Mouse (Mus musculus): ENCODE measurements at regions not wholly inside any gene's neighbourhood (a gene's known extent, or its start where the extent isn't known, plus 50 kb on each side); places are given as distances from the start of the nearest gene placed in this dataset.

DNA sequence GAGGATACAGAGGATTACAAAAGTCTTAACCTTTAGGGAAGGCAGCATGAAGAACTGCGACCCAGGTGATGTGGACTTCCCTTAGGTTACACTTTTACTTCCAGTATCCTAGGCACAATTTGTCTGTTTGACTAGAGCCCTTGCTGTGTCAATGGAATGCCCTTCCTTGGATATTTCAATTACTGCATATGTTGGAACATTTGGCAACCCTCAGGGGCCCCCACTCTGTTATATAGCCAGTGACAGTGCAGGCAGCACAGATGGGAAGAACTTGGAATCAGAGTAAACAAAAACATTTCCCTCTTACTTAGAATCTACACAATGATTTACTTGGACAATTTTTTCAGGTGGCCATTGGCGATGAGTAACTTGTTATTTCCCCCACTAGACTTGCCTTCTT, 82.4 kb downstream of the Izumo3 start:
- DNase-seq: peak; percentile 7

DNA sequence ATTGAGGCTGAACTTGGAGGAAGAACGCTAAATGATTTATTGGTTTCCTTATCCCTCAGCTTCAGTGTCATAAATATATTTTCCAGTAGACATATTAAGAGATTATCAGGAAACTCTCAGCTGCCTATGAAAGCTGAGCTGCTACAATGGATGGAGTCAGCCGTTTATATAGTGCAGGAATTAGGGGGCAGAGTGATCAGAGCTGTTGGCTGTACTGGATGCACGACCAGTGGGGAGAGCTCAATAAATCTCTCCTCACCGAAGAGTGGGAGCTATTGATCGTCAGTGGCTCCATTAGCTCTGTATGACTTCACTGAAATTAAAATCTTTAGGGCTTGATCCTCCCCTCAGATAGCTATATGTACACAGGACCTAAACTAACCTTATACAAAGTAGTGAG, 86.1 kb downstream of the Izumo3 start:
- DNase-seq: no peak

DNA sequence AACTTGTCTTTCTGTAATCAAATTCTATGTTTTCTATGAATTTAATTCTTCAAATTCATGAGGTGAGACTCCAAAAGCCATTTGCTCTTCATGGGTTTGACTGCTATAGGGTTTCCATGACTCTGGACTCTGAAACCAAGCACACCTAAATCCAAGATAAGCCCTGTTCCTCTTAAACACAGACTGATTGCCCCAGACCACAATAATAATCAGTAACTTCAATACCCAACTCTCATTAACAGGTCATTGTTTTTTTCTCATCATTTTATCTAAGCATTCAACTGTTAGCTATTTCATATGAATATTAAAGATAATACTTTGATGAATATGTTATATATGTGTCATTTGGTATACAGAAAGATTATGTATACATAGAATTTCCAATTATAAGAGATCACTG, 92.1 kb downstream of the Izumo3 start:
- no peak for DNase-seq

DNA sequence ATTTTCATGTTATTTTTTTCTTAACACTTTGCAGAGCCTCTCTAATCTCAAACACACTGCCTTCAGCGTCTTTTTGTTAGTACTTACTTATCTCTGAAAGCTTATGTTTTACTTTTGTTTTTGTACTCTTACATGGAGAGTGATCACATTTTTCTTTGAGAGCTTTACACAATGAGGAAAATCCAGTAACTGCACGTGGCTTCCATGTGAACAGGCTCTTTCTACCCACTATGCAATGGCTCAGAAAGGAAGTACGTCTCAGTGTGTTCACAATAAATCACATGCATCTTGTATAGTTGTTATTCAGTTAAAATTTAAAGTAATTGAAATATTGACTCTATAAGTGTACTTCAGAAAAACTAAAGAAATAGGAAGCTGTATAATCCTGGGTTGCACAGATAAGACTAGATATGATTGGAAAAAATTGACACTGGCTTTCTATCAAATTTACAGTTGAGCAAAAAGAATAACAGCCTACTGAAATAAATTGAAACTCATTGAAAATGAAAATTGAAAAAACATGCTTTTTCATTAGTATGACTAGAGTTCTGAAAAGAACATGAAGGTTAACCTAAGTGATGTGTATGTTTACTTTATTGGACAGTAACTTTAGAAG, 122.4 kb downstream of the Izumo3 start:
- DNase-seq: no peak

DNA sequence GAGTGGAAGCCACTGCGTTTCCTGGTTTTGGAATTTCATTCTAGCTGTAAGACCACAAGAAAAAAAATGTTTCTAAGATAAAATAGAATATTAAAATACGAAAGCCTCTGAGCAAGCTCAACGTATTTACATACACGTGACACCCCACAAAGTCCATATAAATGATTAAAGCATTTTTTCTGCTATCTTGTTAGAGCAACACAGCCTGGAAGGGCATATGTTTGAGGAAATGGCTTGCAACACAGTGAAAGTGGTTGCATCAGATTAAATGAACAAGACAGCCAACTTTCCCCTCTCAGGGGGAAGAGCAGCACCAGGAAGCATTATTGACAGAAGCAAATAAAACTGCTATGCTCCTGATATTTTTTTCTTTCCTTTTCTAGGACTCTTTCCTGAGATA, 146.8 kb downstream of the Izumo3 start:
- no peak for DNase-seq

DNA sequence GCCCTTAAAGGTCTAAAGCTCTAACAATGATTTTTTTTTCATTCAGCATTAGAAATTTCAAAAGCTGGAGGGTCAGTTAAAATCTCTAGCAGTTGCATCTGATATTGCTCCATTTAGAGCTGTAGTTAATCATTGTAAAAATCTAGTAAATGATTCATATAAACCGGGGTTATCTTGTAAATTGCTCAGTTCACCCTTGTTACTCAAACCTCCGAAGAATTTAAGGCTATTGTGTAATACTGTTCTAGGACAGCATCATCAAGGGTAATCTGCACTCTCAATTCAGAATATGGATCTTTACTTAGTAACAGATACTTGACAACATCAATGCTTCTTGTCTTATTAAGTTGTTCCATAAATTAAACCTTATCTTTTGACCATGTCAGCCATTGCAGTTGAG, 157.7 kb downstream of the Izumo3 start:
- no peak for DNase-seq

Measured in cerebellum, adult 9-10 months (tissue).